Mouse (Mus musculus) CH12.LX (cell line): ENCODE measurements around the gene Mrpl58. TPM values are rescaled to one million over a fixed set of nuclear protein-coding genes. Genes with fewer than 3 reads are reported as not detected.

Experiments
- DNase-seq: peaks from one replicate; pipeline ENCODE4 v3.0.0-alpha.2; 2013; ENCODE audit errors: extremely low read depth
- H3K27ac ChIP-seq: 2 replicates; pipeline ENCODE4 v1.5.1; 2012; ENCODE audit warnings: low read depth, mild to moderate bottlenecking, control low read depth, moderate library complexity; ENCODE audit not compliant: insufficient read depth
- H3K27me3 ChIP-seq: replicated peaks from 2 replicates; pipeline ENCODE3; 2012; ENCODE audit warnings: inconsistent platforms
- H3K36me3 ChIP-seq, 2 experiments: replicated peaks in 1 of 2; 2 replicates each; pipeline versions ENCODE3 to v1.6.1; 2012; ENCODE audit warnings: inconsistent platforms in 1 of 2, low read length in 1 of 2, mild to moderate bottlenecking in 1 of 2, mixed read lengths in 1 of 2, moderate library complexity in 1 of 2; ENCODE audit not compliant: control insufficient read depth in 1 of 2, insufficient read depth in 1 of 2
- H3K4me1 ChIP-seq, 2 experiments: 2 replicates each; pipeline ENCODE4 v1.6.1; 2012; ENCODE audit warnings: inconsistent platforms in 1 of 2, moderate library complexity in 1 of 2; ENCODE audit not compliant: insufficient read depth in 2 of 2, control insufficient read depth in 1 of 2
- H3K4me2 ChIP-seq: 2 replicates; pipeline ENCODE4 v1.6.1; 2012; ENCODE audit warnings: low read depth, mild to moderate bottlenecking, control low read depth; ENCODE audit not compliant: poor library complexity, insufficient read depth, severe bottlenecking
- H3K4me3 ChIP-seq, 3 experiments: fragments of 150-350 bp in 1 of 3; sonication (generic) in 1 of 3; replicated peaks in 1 of 3; 2 replicates each; pipeline versions ENCODE3 to v1.5.1; 2011 to 2012; ENCODE audit warnings: low read depth in 2 of 3, low read length in 2 of 3, mild to moderate bottlenecking in 2 of 3, moderate library complexity in 2 of 3, control low read depth in 1 of 3, improper control_type of control experiment in 1 of 3, inconsistent platforms in 1 of 3, mixed read lengths in 1 of 3; ENCODE audit not compliant: poor library complexity in 1 of 3
- H3K79me2 ChIP-seq: replicated peaks from 2 replicates; pipeline ENCODE4 v1.6.1; 2012; ENCODE audit warnings: mild to moderate bottlenecking, moderate library complexity; ENCODE audit not compliant: control insufficient read depth, poor library complexity, insufficient read depth, severe bottlenecking; ENCODE audit errors: extremely low read depth
- H3K9ac ChIP-seq: 2 replicates; pipeline ENCODE4 v1.6.1; 2012; ENCODE audit warnings: low read depth, mild to moderate bottlenecking, control low read depth, moderate library complexity; ENCODE audit not compliant: insufficient read depth
- H3K9me3 ChIP-seq: replicated peaks from 2 replicates; pipeline ENCODE3; 2012; ENCODE audit warnings: low read length, inconsistent platforms, mixed read lengths
- BHLHE40 ChIP-seq: IDR thresholded peaks from 2 replicates; pipeline ENCODE4 v1.6.1; 2011; ENCODE audit warnings: mild to moderate bottlenecking, low read depth, low read length, improper control_type of control experiment
- CHD1 ChIP-seq: IDR thresholded peaks from 2 replicates; pipeline ENCODE4 v1.6.1; 2012; ENCODE audit warnings: low read depth, low read length, improper control_type of control experiment, inconsistent platforms
- CHD2 ChIP-seq: IDR thresholded peaks from 2 replicates; pipeline ENCODE4 v1.6.1; 2011; ENCODE audit warnings: low read length, improper control_type of control experiment
- CTCF ChIP-seq, 2 experiments: IDR thresholded peaks in 1 of 2; conservative IDR thresholded peaks in 1 of 2; 2 replicates each; pipeline ENCODE4 v1.5.1; 2011 to 2012; ENCODE audit warnings: low read depth in 2 of 2, low read length in 2 of 2, improper control_type of control experiment in 1 of 2, inconsistent platforms in 1 of 2, mild to moderate bottlenecking in 1 of 2, moderate library complexity in 1 of 2
- E2F4 ChIP-seq: IDR thresholded peaks from 2 replicates; pipeline ENCODE4 v1.6.1; 2011; ENCODE audit warnings: low read depth, low read length, improper control_type of control experiment; ENCODE audit not compliant: insufficient replicate concordance
- ELF1 ChIP-seq: IDR thresholded peaks from 2 replicates; pipeline ENCODE4 v1.6.1; 2014; ENCODE audit warnings: low read depth, mild to moderate bottlenecking, inconsistent platforms, low read length, improper control_type of control experiment
- EP300 ChIP-seq: IDR thresholded peaks from 2 replicates; pipeline ENCODE4 v1.6.1; 2011; ENCODE audit warnings: low read length, improper control_type of control experiment
- ETS1 ChIP-seq: conservative IDR thresholded peaks from 2 replicates; pipeline ENCODE4 v1.6.1; 2012; ENCODE audit warnings: low read depth, mild to moderate bottlenecking, inconsistent platforms, low read length, improper control_type of control experiment, moderate library complexity
- GABPA ChIP-seq: IDR thresholded peaks from 2 replicates; pipeline ENCODE4 v1.6.1; 2012; ENCODE audit warnings: low read depth, low read length, improper control_type of control experiment, inconsistent platforms; ENCODE audit not compliant: insufficient replicate concordance
- HCFC1 ChIP-seq: IDR thresholded peaks from 2 replicates; pipeline ENCODE4 v1.6.1; 2012; ENCODE audit warnings: low read depth, mild to moderate bottlenecking, inconsistent platforms, low read length, improper control_type of control experiment
- IRF4 ChIP-seq: IDR thresholded peaks from 2 replicates; pipeline ENCODE4 v1.6.1; 2014; ENCODE audit warnings: low read depth, mild to moderate bottlenecking, inconsistent platforms, low read length, improper control_type of control experiment
- JUN ChIP-seq: IDR thresholded peaks from 2 replicates; pipeline ENCODE4 v1.6.1; 2011; ENCODE audit warnings: low read depth, mild to moderate bottlenecking, low read length, improper control_type of control experiment, moderate library complexity; ENCODE audit not compliant: insufficient read depth
- JUND ChIP-seq: conservative IDR thresholded peaks from 2 replicates; pipeline ENCODE4 v1.6.1; 2011; ENCODE audit warnings: low read depth, low read length, improper control_type of control experiment
- KAT2A ChIP-seq: IDR thresholded peaks from 2 replicates; pipeline ENCODE4 v1.6.1; 2012; ENCODE audit warnings: low read length, improper control_type of control experiment, inconsistent platforms; ENCODE audit not compliant: insufficient replicate concordance
- MAFK ChIP-seq: IDR thresholded peaks from 2 replicates; pipeline ENCODE4 v1.6.1; 2011; ENCODE audit warnings: low read length, improper control_type of control experiment; ENCODE audit not compliant: insufficient replicate concordance
- MAX ChIP-seq: IDR thresholded peaks from 2 replicates; pipeline ENCODE4 v1.6.1; 2011; ENCODE audit warnings: low read length, improper control_type of control experiment
- MAZ ChIP-seq: IDR thresholded peaks from 2 replicates; pipeline ENCODE4 v1.6.1; 2012; ENCODE audit warnings: low read depth, mild to moderate bottlenecking, inconsistent platforms, low read length, improper control_type of control experiment, moderate library complexity
- MEF2A ChIP-seq: IDR thresholded peaks from 2 replicates; pipeline ENCODE4 v1.6.1; 2014; ENCODE audit warnings: low read depth, mild to moderate bottlenecking, inconsistent platforms, low read length, improper control_type of control experiment, borderline replicate concordance
- MXI1 ChIP-seq: IDR thresholded peaks from 2 replicates; pipeline ENCODE4 v1.6.1; 2011; ENCODE audit warnings: mild to moderate bottlenecking, low read depth, low read length, improper control_type of control experiment
- MYC ChIP-seq: IDR thresholded peaks from 2 replicates; pipeline ENCODE4 v1.6.1; 2011; ENCODE audit warnings: low read depth, mild to moderate bottlenecking, improper control_type of control experiment, low read length
- NELFE ChIP-seq: IDR thresholded peaks from 2 replicates; pipeline ENCODE4 v1.6.1; 2011; ENCODE audit warnings: low read depth, low read length, improper control_type of control experiment
- NRF1 ChIP-seq: IDR thresholded peaks from 2 replicates; pipeline ENCODE4 v1.6.1; 2014; ENCODE audit warnings: low read depth, mild to moderate bottlenecking, inconsistent platforms, low read length, improper control_type of control experiment, moderate library complexity
- PAX5 ChIP-seq: IDR thresholded peaks from 2 replicates; pipeline ENCODE4 v1.6.1; 2012; ENCODE audit warnings: low read length, inconsistent platforms, mixed read lengths
- POLR2A ChIP-seq: IDR thresholded peaks from 2 replicates; pipeline ENCODE4 v1.6.1; 2011; ENCODE audit warnings: low read depth, mild to moderate bottlenecking, improper control_type of control experiment, low read length
- POLR2AphosphoS2 ChIP-seq: IDR thresholded peaks from 2 replicates; pipeline ENCODE4 v1.6.1; 2011; ENCODE audit warnings: low read depth, low read length, improper control_type of control experiment
- RAD21 ChIP-seq: IDR thresholded peaks from 2 replicates; pipeline ENCODE4 v1.6.1; 2011; ENCODE audit warnings: low read depth, mild to moderate bottlenecking, low read length, improper control_type of control experiment, moderate library complexity
- RCOR1 ChIP-seq: conservative IDR thresholded peaks from 2 replicates; pipeline ENCODE4 v1.6.1; 2012; ENCODE audit warnings: low read depth, mild to moderate bottlenecking, inconsistent platforms, low read length, improper control_type of control experiment
- SIN3A ChIP-seq: IDR thresholded peaks from 2 replicates; pipeline ENCODE4 v1.6.1; 2012; ENCODE audit warnings: low read length, improper control_type of control experiment, inconsistent platforms
- SMC3 ChIP-seq: IDR thresholded peaks from 2 replicates; pipeline ENCODE4 v1.6.1; 2011; ENCODE audit warnings: low read depth, low read length, improper control_type of control experiment
- TBP ChIP-seq: conservative IDR thresholded peaks from 2 replicates; pipeline ENCODE4 v1.6.1; 2011; ENCODE audit warnings: low read depth, low read length, improper control_type of control experiment
- TCF12 ChIP-seq: IDR thresholded peaks from 2 replicates; pipeline ENCODE4 v1.6.1; 2014; ENCODE audit warnings: low read depth, mild to moderate bottlenecking, inconsistent platforms, low read length, improper control_type of control experiment
- UBTF ChIP-seq: IDR thresholded peaks from 2 replicates; pipeline ENCODE4 v1.6.1; 2012; ENCODE audit warnings: low read depth, mild to moderate bottlenecking, inconsistent platforms, low read length, improper control_type of control experiment, moderate library complexity
- USF1 ChIP-seq: IDR thresholded peaks from 2 replicates; pipeline ENCODE4 v1.6.1; 2014; ENCODE audit warnings: low read depth, mild to moderate bottlenecking, inconsistent platforms, low read length, improper control_type of control experiment
- ZC3H11A ChIP-seq: IDR thresholded peaks from 2 replicates; pipeline ENCODE4 v1.6.1; 2012; ENCODE audit warnings: low read depth, mild to moderate bottlenecking, inconsistent platforms, low read length, improper control_type of control experiment
- ZKSCAN1 ChIP-seq: IDR thresholded peaks from 2 replicates; pipeline ENCODE4 v1.6.1; 2012; ENCODE audit warnings: low read depth, inconsistent platforms, low read length, improper control_type of control experiment, borderline replicate concordance
- ZMIZ1 ChIP-seq: IDR thresholded peaks from 2 replicates; pipeline ENCODE4 v1.6.1; 2012; ENCODE audit warnings: low read depth, mild to moderate bottlenecking, inconsistent platforms, low read length, improper control_type of control experiment
- ZNF384 ChIP-seq: IDR thresholded peaks from 2 replicates; pipeline ENCODE4 v1.6.1; 2012; ENCODE audit warnings: low read depth, low read length, improper control_type of control experiment, inconsistent platforms
- dilution Hi-C: fragments of 300-500 bp; cut with MboI; formaldehyde crosslinking; loops from 2 replicates; pipeline ENCODE4 v1.14.3; 2020; ENCODE audit warnings: low sequenced_read_pairs; ENCODE audit not compliant: extremely low pct_unique_long_range_greater_than_20kb, extremely low pct_ligation_motif_present
- in situ Hi-C: fragments of 300-500 bp; cut with MboI; formaldehyde crosslinking; loops from 3 replicates; pipeline ENCODE4 v1.14.3; 2019; ENCODE audit warnings: low sequenced_read_pairs, low pct_ligation_motif_present, low pct_unique_long_range_greater_than_20kb, mixed read lengths
- polyA plus RNA-seq: library from polyadenylated mRNA; unstranded; fragments of >175 nt; gene quantifications from 2 replicates; pipeline ENCODE4 v1.2.1, GENCODE M21; 2012; ENCODE audit warnings: low read depth; ENCODE audit not compliant: insufficient read length
- total RNA-seq, 2 experiments: library from RNA; depleted of rRNA; stranded (reverse); fragments of 300-350 nt in 1 of 2; fragments of >200 nt in 1 of 2; gene quantifications; 2 replicates each; pipeline ENCODE4 v1.2.3; 2012 to 2014

Mrpl58 gene
- 157 and 164 TPM in 2 replicates for total RNA-seq (2012; rRNA removed)
- 110 and 113 TPM in 2 replicates for total RNA-seq (2014; rRNA removed)
- polyA plus RNA-seq: 146 and 161 TPM in 2 replicates

DNA sequence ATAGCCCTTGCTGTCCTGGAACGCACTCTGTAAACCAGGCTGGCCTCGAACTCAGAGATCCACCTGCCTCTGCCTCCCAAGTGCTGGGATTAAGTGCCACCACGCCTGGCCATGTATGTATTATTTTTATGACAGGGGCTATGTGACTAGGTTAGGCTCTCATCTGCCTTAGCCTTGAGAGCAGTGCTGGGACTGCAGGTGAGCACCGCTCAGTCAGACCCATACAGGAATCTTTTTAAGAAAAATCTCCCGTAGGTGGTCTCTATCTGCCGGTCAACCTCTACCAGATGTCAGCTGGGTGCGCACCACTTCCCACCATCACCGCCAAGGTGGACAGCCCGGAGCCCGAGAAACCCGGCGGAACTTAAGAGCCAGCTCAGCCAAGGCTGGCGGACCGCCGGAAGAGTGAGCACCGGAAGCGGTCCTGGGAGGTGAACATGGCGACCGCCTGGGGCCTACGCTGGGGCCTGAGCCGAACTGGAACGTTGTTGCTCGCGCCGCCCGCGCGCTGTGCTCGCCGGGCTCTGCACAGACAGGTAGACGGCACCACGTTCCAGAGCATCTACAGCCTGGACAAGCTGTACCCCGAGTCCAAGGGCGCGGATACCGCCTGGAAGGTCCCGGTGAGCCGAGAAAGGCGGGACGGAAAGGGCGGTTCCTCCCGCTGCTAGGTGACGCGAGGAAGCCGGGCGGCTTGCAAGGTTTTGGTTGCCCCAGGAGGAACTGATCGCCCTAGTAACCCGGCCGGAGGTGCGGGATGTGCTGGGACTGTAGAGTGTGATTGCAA is at the start of gene Mrpl58:
Gene Mrpl58 (plus strand): TSS at position 415 of the 787 bp plus-strand sequence.
- H3K4me2 ChIP-seq: peak within 1 kb of the TSS; percentile 83
- DNase-seq: peak; percentile 88
- H3K4me3 ChIP-seq: peak within 1 kb of the TSS; percentile 67 to 94 (median 92)
- in situ Hi-C loops: no loop called here
- H3K9ac ChIP-seq: peak within 1 kb of the TSS; percentile 89
- no peaks in the 10 kb centered on the region for H3K9me3 ChIP-seq
- 0 out of 2 replicates have a peak, but pooled peaks cover 2% of the 10 kb centered on the region for H3K79me2 ChIP-seq
- peaks cover 8 to 34% of the 10 kb centered on the region in 2 experiments for H3K36me3 ChIP-seq
- peaks cover 6 to 20% of the 10 kb centered on the region in 2 experiments; a peak in 3 of 4 replicates for H3K4me1 ChIP-seq
- H3K27ac ChIP-seq: peak within 1 kb of the TSS; percentile 88
- peaks cover 20% of the 10 kb centered on the region for H3K27me3 ChIP-seq
- dilution Hi-C loops: no loop called here
- TF ChIP-seq ELF1: peak; percentile 87
- peak; percentile 93; the same call in 1 of the 2 replicates for TF ChIP-seq ZMIZ1
- TF ChIP-seq HCFC1: peak; percentile 97
- no peak; the same call in 1 of the 2 replicates for TF ChIP-seq EP300
- 0 out of 2 replicates have a peak, but pooled peaks have one; percentile 15 for TF ChIP-seq E2F4
- no peak for TF ChIP-seq PAX5
- no peak for TF ChIP-seq MAFK
- peak; percentile 64; the same call in 1 of the 2 replicates for TF ChIP-seq CHD2
- no peak for TF ChIP-seq USF1
- no peak for TF ChIP-seq ZC3H11A
- no peak for TF ChIP-seq SMC3
- TF ChIP-seq GABPA: no peak; the same call in 1 of the 2 replicates
- TF ChIP-seq POLR2AphosphoS2: peak; percentile 83; the same call in 1 of the 2 replicates
- peak; percentile 92; the same call in 1 of the 2 replicates for TF ChIP-seq KAT2A
- TF ChIP-seq MEF2A: peak; percentile 74
- TF ChIP-seq TBP: peak; percentile 79; the same call in 1 of the 2 replicates
- no peak for TF ChIP-seq RAD21
- no peak for TF ChIP-seq CTCF (conservative IDR thresholded peaks at IDR 0.05 in 1 of 2, IDR thresholded peaks at IDR 0.05 in 1 of 2; ENCODE audit: low read depth in 2 of 2, low read length in 2 of 2)
- TF ChIP-seq JUN: no peak
- TF ChIP-seq POLR2A: peak; percentile 95
- peak; percentile 95 for TF ChIP-seq NELFE
- TF ChIP-seq BHLHE40: no peak; the same call in 1 of the 2 replicates
- peak; percentile 99 for TF ChIP-seq SIN3A
- peak; percentile 72 for TF ChIP-seq MAX
- TF ChIP-seq ZNF384: no peak
- TF ChIP-seq RCOR1: peak; percentile 80; the same call in 1 of the 2 replicates
- 0 out of 2 replicates have a peak, but pooled peaks have one; percentile 52 for TF ChIP-seq CHD1
- peak; percentile 98 for TF ChIP-seq TCF12
- peak; percentile 19 for TF ChIP-seq ETS1
- TF ChIP-seq JUND: no peak
- TF ChIP-seq MXI1: peak; percentile 95
- TF ChIP-seq NRF1: peak; percentile 66
- no peak; the same call in 1 of the 2 replicates for TF ChIP-seq ZKSCAN1
- peak; percentile 84 for TF ChIP-seq MAZ
- TF ChIP-seq UBTF: peak; percentile 100
- peak; percentile 77 for TF ChIP-seq IRF4
- peak; percentile 77; the same call in 1 of the 2 replicates for TF ChIP-seq MYC
